Mouse (Mus musculus): ENCODE measurements at regions not wholly inside any gene's neighbourhood (a gene's known extent, or its start where the extent isn't known, plus 50 kb on each side); places are given as distances from the start of the nearest gene placed in this dataset.
"Not testable (repeated sequence)": the region's sequence is repeated elsewhere in the genome, so short reads cannot be mapped to it uniquely, and the experiment has no call there.

DNA sequence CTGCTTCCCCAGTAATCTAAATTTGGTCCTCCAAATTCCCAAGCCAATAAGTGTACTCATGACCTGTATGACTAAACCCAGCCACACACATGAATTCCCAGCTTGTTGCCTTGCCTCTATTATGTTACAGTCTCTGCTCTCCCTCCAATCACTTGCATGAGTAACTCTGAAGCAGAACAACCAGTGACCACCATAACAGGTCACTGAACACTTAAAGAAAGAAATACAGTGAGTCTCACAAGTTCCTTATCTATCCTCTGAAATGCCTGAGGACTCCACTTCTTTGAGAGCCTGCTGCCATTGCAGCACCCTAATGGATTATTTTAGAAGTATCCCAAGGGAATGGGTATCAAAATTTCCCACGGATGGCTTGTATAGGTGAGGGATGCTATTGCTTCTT lies 909.7 kb downstream of the Sorcs3 start:
- in situ Hi-C loops (cut with MboI, MseI) = no loop called here

DNA sequence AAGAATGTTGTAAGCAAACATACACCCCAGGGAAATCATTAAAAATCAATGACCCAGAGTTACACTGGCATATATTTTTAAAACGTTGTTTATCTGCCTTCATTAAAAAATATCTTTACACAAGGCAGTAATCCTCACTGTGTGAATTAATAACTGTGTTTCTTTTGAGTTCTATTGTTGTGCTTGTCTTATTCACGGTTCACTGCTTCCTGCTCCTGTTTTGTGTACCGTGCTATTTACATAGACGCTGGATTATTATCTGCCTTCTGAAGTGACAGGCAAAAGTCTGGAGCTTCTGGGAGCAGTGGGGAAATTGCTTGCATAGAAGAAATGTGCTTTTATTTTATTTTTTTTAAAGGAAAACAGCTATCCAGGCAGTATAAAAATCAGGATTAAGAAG lies 925.8 kb downstream of the Sorcs3 start:
- in situ Hi-C loops (cut with MboI, MseI) = loop anchor here (10.0 kb wide), 1 partner anchor 293 kb away; no protein-coding TSS in a partner anchor

DNA sequence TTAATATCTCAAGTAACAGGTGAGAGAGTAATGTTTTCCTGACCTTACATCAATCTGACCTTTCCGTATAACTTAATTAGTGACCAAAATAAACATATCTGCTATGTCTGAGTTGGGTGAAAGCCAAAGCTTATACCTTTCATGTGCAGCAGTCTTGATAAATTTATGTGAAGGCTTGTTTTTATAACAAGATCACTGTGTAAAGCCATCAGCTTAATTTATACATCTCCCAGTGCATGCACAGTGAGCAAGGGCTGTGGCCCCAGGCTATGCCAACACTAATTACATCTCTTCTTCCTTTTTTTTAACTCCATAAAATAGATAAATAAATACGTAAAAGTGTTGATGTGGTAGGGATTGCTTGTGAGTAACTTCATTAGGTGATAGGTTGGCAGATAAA lies 966.3 kb downstream of the Sorcs3 start:
- in situ Hi-C loops (cut with MboI, MseI) = no loop called here

DNA sequence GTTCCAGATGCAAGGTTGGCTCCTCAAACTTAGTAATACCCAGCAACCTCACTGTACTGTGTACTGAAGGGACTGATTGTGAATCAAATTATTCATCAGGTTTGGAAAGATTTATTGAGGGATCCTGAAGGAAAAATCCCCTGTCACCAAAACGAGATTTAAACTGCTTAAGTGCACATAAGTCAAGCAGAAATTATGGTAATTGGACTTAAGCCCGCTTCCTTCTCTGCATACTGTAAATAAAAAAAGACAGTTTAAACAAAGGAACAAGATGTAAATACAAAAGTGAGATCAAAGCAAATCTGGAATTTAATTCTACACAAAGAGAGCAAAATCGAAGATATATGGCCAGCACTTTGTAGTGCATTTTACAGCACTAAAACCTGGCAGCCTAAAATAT lies 1002.1 kb downstream of the Sorcs3 start:
- in situ Hi-C loops (cut with MboI, MseI) = no loop called here

DNA sequence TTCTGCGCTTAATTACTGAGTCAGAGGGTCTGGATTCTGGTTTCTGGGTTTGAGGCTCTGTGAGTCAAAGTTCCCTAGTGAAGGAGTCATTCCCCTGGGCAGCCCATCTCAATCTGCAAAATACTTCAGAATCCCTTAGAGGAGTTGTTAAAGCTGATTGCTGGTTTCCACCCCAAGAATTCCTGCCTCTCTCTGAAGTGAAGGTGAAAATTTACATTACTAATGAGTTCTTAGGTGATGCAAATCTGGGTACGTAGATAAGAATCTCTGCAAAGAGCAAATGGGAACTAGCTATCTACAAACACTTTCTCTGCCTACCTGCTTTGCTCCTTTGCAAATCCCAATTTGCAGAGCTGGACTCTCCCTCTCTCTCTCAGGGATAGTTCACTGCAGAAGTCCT lies 1036.8 kb downstream of the Sorcs3 start:
- in situ Hi-C loops (cut with MboI, MseI) = no loop called here

DNA sequence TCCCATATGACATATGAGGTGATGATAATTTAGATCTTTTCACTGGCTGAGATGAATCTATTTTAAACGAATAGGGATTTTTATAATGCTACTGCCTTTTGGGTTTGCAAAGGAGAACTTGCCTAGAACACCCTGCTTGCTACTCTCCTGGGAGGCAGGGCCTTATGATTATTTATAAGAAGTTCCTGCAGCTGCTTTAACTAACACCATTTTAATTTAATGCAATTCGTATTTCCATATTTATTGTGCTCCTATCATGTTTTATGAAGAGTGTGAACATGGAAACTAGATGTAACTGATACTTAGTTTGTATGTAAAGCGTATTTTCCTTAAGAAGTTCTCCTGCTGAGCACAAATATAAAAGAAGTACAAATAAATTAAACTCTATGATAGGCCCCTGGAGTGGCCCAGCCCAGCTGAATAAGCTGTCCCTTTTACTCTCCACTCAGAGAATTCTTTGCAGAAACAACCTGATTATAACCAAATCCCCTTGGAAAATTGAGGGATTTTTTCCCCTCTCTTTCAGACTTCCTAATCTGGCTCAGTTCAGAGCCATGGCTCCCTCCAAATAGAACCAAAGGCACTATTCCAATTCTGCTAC lies 1039.4 kb downstream of the Sorcs3 start:
- in situ Hi-C loops (cut with MboI, MseI) = no loop called here

DNA sequence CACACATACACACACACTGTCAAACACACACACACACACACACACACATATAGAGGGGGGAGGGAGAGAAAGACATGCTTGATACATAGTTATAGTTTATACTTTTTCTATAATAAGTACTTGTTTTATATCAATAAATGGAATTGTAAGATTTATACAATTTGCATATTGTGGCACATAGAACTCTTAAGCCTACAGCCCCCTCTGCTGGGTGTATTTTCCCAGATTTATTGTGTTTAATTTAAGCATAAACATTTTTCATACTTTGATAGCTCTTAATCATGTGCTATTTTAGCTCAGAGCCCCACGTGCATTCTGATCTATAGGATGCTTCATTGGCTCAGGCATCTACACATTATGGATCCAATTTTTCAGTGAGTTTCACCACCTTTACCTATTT lies 1058.8 kb downstream of the Sorcs3 start:
- in situ Hi-C loops (cut with MboI, MseI) = no loop called here

DNA sequence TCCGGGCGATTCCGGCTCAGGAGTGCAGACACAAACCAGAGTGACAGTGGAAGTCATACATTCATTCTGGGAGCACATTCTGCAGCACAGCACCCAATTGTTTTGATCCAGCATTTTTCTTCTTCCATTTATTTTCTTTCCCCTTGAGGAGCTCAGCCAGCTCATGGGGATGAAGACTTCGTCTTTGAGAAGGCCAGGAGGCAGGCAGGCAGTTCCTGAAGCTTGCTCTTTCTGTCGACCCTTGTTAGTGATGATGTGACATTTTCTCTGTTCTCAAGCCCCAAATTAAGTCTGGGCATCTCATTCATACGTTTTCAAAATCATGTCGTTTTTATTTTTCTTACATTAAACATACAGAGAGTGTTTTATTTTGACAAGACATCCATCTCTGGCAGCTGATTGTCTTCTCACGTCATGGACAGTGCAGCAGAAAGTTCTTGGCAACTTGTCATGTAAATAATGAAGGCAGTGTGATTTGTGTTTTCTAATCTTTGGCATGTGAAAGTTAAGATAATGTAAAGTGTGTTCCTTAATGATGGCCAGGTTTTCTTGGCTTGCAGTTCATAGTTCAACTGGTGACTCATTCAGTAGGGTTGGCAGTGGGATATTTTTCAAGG lies 1062.1 kb downstream of the Sorcs3 start:
- in situ Hi-C loops (cut with MboI, MseI) = no loop called here

DNA sequence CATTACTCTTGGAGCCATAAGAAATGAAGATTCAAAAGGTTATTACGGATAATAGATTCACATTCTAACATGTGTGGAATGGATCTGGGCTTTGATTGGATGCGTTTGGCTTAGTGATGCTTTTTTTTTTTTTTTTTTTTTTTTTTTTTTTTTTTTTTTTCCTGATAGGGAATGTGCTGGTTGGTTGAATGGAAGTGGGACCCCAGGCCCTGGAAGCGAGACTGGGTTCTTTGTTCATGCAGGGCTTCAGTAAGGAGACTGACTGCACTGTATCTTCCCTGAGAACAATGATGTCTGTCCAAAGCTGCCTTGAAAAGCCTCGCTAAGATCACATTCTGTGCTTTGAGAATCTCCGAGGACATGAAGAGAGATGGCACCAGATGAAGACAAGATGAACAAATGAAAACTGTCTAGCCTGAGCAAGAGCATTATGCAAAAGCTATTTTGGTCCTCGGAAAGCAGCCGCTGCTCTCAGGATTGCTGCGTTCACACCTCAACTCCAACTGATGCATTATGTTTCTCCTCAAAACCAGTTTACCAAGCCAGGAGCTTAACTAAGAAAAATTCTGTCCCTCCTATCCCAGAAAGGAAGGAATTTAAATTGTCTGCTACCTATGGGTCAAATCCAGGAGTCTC lies 1076.9 kb downstream of the Sorcs3 start:
- in situ Hi-C loops (cut with MboI, MseI) = no loop called here

DNA sequence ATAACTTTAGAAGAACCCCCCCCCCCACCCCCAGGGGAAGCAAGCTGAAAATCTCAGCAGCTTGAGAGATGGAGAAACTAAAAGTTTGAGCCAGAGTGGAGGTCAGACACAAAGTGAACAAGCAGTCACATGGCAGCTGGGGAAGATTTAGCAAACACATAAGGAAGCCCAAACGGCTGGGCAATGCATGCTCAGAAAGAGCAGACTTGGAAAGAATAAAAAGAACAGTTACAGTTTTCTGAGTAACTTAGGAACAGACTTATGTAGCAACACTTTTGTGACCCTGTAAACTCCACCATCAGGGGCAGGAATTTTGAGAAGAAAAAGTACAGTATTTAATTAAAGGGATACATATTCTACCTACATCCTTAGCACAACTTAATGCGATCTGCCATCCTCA lies 1089.2 kb downstream of the Sorcs3 start:
- in situ Hi-C loops (cut with MboI, MseI) = no loop called here

DNA sequence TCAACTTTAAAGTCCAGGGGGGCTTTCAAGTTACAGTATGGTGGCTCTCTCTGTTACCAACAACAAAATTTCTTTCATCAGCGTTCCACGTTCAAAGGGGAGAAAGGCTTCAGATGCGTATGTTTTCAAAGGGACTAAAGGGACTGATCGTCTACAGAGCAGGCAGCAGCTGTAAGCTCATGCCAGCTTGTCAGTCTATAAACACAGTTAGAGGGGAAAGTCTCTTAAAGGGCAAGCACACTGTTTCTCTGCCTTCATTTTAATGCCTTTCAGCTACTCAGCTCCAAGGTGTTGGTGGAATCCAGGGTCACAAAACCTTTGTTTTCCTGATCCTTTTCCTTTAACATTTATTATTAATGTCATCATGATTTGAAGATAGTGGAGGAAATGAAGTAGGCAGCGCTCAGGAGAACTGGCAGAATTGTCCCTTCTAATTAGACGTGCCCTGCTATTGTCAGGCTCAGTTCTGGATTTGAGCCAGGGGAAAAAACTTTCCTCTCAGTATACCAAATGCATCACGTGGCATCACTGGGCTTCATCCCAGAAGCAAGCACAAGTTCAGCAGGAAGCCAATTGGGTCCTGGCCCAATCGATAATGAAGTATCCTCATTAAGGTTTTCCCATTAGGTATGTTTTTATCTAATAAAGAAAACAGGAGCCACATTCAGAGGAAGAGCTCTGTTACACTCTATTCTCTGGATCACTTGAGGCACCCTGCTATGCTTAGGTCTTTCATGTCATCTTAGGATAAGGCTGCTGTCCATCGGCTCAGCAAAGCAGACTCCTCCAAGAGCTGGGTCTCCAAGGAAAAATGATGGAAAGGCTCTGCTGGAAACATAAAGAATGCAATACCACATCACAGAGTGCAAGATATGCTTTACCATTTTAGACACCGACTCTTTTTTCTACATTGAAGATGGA lies 1093.8 kb downstream of the Sorcs3 start:
- in situ Hi-C loops (cut with MboI, MseI) = no loop called here

DNA sequence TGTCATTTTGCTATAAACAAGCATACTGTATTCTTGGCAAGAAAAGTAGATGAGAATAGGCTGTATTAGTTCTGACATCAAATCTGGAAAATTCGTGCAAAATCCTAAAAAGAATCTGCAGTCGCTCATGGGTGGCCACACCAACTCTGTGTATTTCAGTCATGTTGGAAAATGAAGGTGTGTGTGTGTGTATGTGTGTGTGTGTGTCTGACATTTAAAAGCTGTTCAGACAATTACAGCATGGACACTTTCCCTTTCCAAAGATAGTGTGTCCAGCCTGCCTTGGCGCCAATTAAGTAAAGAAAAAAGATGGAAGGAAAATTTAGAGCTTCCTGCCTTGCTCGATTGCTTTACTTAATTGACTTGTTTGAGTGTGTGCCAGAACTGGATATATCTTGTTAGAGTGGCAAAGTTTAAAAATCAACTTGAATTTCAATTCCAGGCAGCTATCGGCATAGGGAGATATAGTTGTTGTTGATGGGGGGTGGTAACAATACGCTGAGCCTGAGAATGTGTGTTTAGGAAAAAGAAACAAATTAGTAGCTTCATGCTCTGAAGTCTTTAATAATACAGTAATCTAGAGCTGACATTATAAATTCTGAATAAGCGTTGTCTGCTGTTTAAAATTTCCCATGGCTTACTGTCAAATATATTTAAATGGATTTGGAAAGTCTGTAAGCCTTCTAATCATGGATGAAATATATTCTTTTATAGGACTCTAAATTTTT lies 1095.7 kb downstream of the Sorcs3 start:
- in situ Hi-C loops (cut with MboI, MseI) = no loop called here

DNA sequence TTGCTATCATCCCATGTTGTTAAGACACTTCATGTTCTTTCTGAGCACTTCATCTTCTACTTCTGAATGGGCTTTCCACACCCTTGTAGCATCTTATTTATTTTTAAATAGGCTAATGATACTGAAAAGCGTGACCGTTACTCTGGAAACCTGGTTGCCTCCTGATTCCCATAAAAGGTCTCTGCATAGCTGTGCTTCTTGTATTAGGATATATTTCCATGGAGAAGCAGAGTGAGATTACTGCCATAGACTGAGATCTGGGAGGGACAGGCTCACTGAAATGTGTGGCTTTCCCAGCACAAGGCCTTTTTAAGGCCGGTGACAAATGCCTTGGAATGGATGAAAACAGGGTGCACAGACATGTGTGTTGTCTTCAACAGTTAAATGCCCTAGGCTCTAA lies 1100.0 kb downstream of the Sorcs3 start:
- in situ Hi-C loops (cut with MboI, MseI) = no loop called here

DNA sequence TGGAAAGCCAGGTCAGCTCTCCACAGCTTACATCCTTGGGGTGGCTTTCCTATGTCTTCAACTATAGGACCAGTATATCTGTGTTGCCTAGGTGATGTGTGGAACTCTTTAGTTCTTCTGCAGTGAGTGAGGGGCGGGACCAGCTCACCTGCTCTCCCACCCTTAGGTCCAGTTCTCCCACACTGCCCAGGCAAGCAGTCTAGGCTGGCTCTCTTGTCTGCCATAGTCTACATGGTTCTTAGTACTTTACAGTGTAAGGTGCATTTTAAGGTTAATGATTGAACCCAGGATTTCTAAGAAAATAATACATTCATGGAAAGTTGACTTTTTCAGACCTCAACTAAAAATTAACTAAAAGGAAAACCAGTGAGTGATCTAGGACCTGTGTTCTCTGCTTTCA lies 1108.4 kb downstream of the Sorcs3 start:
- in situ Hi-C loops (cut with MboI, MseI) = no loop called here

DNA sequence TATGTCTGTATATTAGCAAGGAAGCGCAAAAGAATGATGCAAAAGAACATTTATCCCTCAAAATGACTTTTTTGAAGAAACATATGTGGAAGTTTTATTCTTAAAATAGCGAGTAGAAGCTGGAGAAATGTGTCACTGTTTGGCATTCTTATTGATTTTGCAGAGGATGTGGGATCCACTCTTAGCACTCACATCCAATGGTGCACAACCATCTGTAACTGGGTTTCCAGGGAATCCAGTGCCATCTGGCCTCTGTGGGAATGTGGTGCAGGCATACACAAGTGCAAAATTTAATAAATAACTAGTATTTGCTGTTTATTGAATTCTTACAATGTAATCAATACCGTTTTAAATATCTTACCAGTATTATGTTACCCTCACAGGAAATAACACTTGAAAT lies 1153.8 kb downstream of the Sorcs3 start:
- in situ Hi-C loops (cut with MboI, MseI) = no loop called here

DNA sequence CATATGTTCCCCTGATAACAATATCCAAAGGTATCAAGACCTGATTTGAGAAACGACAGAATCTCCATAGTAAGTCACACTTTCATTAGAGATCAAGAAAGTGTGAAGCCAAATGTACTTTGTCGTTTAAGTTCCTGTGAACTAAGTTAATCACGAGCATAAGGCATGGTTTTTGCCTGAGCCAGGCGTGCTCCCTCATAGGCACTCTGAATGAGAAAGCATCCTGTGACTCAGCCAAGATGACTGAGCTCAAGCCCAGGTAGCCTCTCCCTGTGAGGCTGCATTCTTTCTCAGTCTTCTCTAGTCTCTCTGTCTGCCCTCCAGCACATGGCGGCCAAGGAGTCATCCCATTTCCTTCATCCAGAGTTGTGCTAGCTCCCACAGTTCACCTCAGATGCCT lies 1154.9 kb downstream of the Sorcs3 start:
- in situ Hi-C loops (cut with MboI, MseI) = no loop called here

DNA sequence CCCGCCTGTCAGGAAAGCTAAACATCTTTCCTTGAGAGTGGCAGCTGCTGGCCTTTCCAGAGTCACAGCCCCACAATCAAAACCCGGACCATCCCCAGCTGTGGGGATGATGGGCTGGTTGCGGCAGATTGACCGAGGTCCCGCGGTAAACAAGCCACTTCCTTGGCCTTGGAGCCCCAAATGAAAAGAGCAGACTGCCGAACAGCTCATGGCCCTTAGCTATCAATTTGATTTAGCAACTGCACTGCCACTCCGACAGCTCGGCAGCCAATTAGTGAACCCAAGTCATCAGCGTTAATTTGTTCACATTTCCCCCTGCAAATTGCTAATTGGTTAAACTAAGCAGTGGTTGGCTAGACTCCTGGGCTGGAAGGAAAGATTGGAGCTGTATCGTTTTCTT lies 1155.3 kb downstream of the Sorcs3 start:
- in situ Hi-C loops (cut with MboI, MseI) = not testable (repeated sequence)

DNA sequence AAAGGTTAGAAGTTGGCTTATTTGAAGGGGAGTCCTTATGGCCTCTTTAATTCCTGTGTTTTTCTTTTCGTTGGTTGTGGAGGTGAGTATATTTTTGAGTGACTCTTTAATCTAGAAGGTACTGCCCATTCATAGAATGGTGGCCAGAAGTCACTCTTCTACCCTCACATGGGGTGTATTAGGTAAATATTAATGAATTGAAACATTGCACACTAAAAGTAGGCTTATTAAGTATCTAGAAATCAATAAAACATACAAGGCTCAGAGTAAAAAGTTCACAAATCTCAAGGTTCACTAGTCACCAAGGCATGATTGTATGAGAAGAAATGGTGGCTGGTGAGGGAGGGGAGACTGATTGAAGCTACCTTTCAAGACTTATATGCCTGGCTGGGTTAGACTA lies 1167.1 kb downstream of the Sorcs3 start:
- in situ Hi-C loops (cut with MboI, MseI) = no loop called here

DNA sequence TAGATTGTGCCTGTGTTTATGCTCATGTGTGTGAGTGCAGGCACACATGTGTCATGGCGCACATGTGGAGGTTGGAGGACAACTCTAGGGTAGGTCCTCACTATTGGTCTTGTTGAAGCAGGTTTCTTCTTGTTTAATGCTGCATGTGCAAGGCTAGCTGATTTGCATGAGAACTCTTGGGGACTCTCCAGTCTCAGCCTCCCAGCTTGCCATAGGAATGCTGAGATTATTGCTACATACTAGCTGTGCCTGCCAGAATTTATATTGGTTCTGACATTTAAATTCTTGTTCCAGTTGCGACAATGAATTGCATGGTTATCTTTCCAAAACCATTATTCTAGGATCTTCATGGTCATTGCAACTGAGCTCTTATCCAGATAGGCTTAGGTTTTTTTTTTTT lies 1168.5 kb downstream of the Sorcs3 start:
- in situ Hi-C loops (cut with MboI, MseI) = no loop called here

DNA sequence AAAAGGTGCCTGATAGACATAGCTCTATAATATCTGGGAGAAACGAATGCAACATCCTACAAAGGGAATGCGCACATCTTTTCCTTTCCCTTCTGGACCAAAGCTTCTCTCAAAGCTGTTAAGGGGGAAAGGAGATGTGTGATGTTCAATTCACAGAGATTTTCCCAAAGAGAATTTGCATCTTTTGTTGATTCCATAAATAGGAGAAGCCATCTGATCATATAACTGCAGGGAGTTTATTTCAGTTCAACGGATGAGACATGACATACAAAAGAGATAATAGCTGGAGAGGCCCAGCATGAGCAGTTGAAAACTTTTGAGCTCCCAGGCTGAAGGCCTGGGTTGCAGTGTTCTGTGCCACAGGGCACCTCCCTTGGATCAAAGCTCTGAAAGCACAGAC lies 1169.1 kb downstream of the Sorcs3 start:
- in situ Hi-C loops (cut with MboI, MseI) = no loop called here

DNA sequence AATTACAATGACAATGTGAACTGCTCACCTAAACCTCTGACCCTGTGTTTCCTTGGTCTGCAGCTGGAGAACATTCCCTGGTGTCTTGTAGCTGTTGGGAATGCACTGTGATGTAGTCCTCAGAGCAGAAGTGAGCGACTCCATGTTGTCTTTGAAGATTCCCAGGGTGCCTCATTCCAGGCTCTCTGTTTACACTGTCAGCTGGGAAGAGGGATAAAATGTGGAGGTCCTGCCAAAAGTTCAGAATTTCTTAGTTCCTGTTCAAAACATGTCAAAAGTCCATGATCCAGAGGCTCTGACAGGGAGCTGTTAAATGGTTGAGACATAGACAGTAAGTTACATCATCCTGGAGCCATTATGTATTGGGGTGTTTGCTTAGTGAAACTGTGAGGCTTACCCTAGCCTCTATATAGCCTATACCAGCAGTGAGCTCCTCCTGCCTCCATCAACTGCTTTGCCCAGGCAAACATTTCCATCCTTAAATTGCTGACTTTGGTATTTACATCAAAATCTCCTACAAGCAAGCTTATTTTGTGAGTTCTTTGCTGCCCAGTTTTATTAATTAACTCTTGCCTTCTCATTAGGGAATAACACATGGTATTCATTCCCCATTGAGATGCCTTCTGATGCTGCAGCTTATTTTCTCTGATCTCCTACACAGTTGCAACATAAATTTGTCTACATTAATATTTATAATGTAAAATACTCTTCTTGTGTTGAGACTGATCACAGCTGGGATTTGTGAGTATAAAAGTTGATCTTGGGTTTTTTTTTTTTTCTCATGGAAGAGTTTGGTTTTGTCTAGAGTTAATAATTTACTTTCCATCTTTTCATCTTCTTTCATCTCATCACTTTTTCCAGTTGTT lies 1170.2 kb downstream of the Sorcs3 start:
- in situ Hi-C loops (cut with MboI, MseI) = no loop called here
